Mouse (Mus musculus) brain, embryonic 14.5 days (tissue): Measurements from ENCODE around the gene Csnk1e.

Experiments used
- CTCF ChIP-seq: fragments of 200-500 bp; IDR thresholded peaks from 2 replicates; pipeline ENCODE4 v1.5.1; 2012; ENCODE audit warnings: inconsistent platforms, mild to moderate bottlenecking, moderate library complexity, borderline replicate concordance; ENCODE audit not compliant: insufficient read depth, insufficient read length; ENCODE audit errors: extremely low read depth
- POLR2A ChIP-seq: fragments of 200-500 bp; IDR thresholded peaks from 2 replicates; pipeline ENCODE4 v1.6.1; 2012; ENCODE audit warnings: mild to moderate bottlenecking, inconsistent platforms, borderline replicate concordance; ENCODE audit not compliant: poor library complexity, insufficient read depth, insufficient read length, severe bottlenecking; ENCODE audit errors: extremely low read depth

DNA sequence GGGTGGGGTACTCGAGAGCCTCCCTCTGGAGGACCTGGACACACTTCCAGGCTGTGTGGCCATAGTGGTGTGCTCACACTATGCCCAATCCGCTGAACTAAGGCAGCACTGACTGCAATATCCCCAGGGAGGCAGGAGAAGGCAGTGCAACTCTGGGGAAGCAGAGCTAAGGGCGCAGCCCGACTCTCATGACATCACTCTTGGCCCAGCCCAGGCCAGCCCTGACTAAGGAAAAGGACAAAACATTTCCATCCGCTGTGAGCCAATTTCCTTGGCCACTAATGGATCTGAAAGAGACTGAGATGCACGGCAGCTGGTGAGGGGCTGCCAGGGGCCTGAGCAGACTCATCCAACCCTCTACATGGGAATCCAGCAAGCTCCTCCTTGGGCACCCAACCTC is 77.7 kb downstream of the Csnk1e start:
- TF ChIP-seq POLR2A (no peak), CTCF (no peak)
